Mouse (Mus musculus) heart, embryonic 13.5 days (tissue): ENCODE data around the gene Kbtbd4. TPM values are rescaled to one million over a fixed set of nuclear protein-coding genes. Genes with fewer than 3 reads are reported as not detected.

Source experiments
- ATAC-seq: fragments of 200-750 bp; cut with Nextera tagmentation; 2 replicates; pipeline ENCODE4 v1.8.0; 2017; ENCODE audit warnings: moderate TSS enrichment; ENCODE audit not compliant: insufficient number of reproducible peaks, low FRiP score, low TSS enrichment; ENCODE audit errors: extremely low read depth
- H3K27ac ChIP-seq: fragments of 300-500 bp; sonication (generic); replicated peaks from 2 replicates; pipeline ENCODE4 v1.5.1; 2015; ENCODE audit warnings: moderate library complexity, mild to moderate bottlenecking, inconsistent platforms
- H3K27me3 ChIP-seq: fragments of 300-500 bp; sonication (generic); replicated peaks from 2 replicates; pipeline ENCODE4 v1.6.1; 2015; ENCODE audit warnings: mild to moderate bottlenecking, inconsistent platforms
- H3K36me3 ChIP-seq: fragments of 300-500 bp; sonication (generic); 2 replicates; pipeline ENCODE4 v1.6.1; 2015; ENCODE audit warnings: mild to moderate bottlenecking, inconsistent platforms
- H3K4me1 ChIP-seq: fragments of 300-500 bp; sonication (generic); 2 replicates; pipeline ENCODE4 v1.6.1; 2015; ENCODE audit warnings: inconsistent platforms
- H3K4me2 ChIP-seq: fragments of 300-500 bp; sonication (generic); 2 replicates; pipeline ENCODE4 v1.6.1; 2015; ENCODE audit warnings: inconsistent platforms, mild to moderate bottlenecking, moderate library complexity
- H3K4me3 ChIP-seq: fragments of 300-500 bp; sonication (generic); 2 replicates; pipeline ENCODE4 v1.5.1; 2015; ENCODE audit warnings: moderate library complexity, mild to moderate bottlenecking, inconsistent platforms
- H3K9ac ChIP-seq: fragments of 300-500 bp; sonication (generic); 2 replicates; pipeline ENCODE4 v1.6.1; 2015; ENCODE audit warnings: inconsistent platforms, mild to moderate bottlenecking, moderate library complexity
- H3K9me3 ChIP-seq: fragments of 300-500 bp; sonication (generic); 2 replicates; pipeline ENCODE4 v1.6.1; 2016; ENCODE audit warnings: inconsistent platforms
- WGBS: fragments of 180-500 bp; shearing (Covaris S2); methylation state at CpG from one replicate; pipeline ENCODE4 v1.1.7; 2015; ENCODE audit warnings: mixed read lengths; 5-methylcytosine and 5-hydroxymethylcytosine counted together
- polyA plus RNA-seq: library from polyadenylated mRNA; unstranded; fragments of >200 nt; fragmentation: Nextera tagmentation; extraction: Ambion mirVana; gene quantifications from 2 replicates; pipeline ENCODE4 v1.2.1, GENCODE M21; 2015

The Kbtbd4 gene
- polyA plus RNA-seq, 1 experiment from 2014 or later, result 27.7 TPM

GRCm38 (mm10) chr2:90906721-90907120, 2.2 kb downstream of the Kbtbd4 start:
- Histone ChIP-seq H3K36me3 (peaks cover 69% of the 10 kb centered on the region), H3K27ac (no peak overlapping the region), H3K9ac (no peak overlapping the region), H3K27me3 (no peaks in the 10 kb centered on the region), H3K4me2 (no peak overlapping the region), H3K4me3 (no peak overlapping the region), H3K9me3 (no peaks in the 10 kb centered on the region), H3K4me1 (peaks cover 40% of the 10 kb centered on the region)
- no peak for ATAC-seq
- 97% methylated on average over 2 of the region's 2 CpGs for WGBS

GRCm38 (mm10) chr2:90910861-90911260, 6.3 kb downstream of the Kbtbd4 start:
- Histone ChIP-seq H3K4me1 (peaks cover 41% of the 10 kb centered on the region), H3K27me3 (no peaks in the 10 kb centered on the region), H3K9me3 (no peaks in the 10 kb centered on the region), H3K4me2 (no peak overlapping the region), H3K4me3 (no peak overlapping the region), H3K9ac (no peak overlapping the region), H3K27ac (no peak overlapping the region), H3K36me3 (peaks cover 89% of the 10 kb centered on the region)
- no peak for ATAC-seq
- 68% methylated on average over 1 of the region's 1 CpGs for WGBS

GRCm38 (mm10) chr2:90911668-90912067, 7.1 kb downstream of the Kbtbd4 start:
- 80% methylated on average over 1 of the region's 1 CpGs for WGBS
- no peak overlapping the region for H3K4me3 ChIP-seq
- ATAC-seq, result no peak
- H3K27me3 ChIP-seq, result no peaks in the 10 kb centered on the region
- peaks cover 85% of the 10 kb centered on the region for H3K36me3 ChIP-seq
- H3K4me2 ChIP-seq, result no peak overlapping the region
- no peak overlapping the region for H3K9ac ChIP-seq
- no peaks in the 10 kb centered on the region for H3K9me3 ChIP-seq
- H3K4me1 ChIP-seq, result peaks cover 43% of the 10 kb centered on the region
- no peak overlapping the region for H3K27ac ChIP-seq

- Histone ChIP-seq H3K4me3 (no peak overlapping the region), H3K27me3 (no peaks in the 10 kb centered on the region), H3K9me3 (no peaks in the 10 kb centered on the region), H3K4me1 (peaks cover 54% of the 10 kb centered on the region), H3K4me2 (no peak overlapping the region), H3K36me3 (peaks cover 66% of the 10 kb centered on the region), H3K9ac (no peak overlapping the region; the same call in 1 of the 2 replicates), H3K27ac (peak overlapping the region; percentile 51)
- 59% methylated on average over 2 of the region's 2 CpGs for WGBS
- no peak for ATAC-seq
Observed at GRCm38 (mm10) chr2:90913671-90914070, 9.1 kb downstream of the Kbtbd4 start.

GRCm38 (mm10) chr2:90915516-90915915, 11.0 kb downstream of the Kbtbd4 start:
- Histone ChIP-seq H3K9me3 (no peaks in the 10 kb centered on the region), H3K4me3 (no peak overlapping the region), H3K27ac (no peak overlapping the region), H3K36me3 (peaks cover 47% of the 10 kb centered on the region), H3K4me1 (peaks cover 44% of the 10 kb centered on the region), H3K4me2 (peak overlapping the region; percentile 79), H3K27me3 (no peaks in the 10 kb centered on the region), H3K9ac (peak overlapping the region; percentile 99)
- ATAC-seq, result no peak
- WGBS, result 87% methylated on average over 1 of the region's 1 CpGs

GRCm38 (mm10) chr2:90916560-90917232, 12.2 kb downstream of the Kbtbd4 start:
- peaks cover 35% of the 10 kb centered on the region for H3K36me3 ChIP-seq
- H3K4me2 ChIP-seq, result peak overlapping the region; percentile 79
- H3K4me3 ChIP-seq, result peak overlapping the region; percentile 85
- peak overlapping the region; percentile 98 for H3K27ac ChIP-seq
- peak overlapping the region; percentile 99 for H3K9ac ChIP-seq
- ATAC-seq, result no peak
- H3K27me3 ChIP-seq, result no peaks in the 10 kb centered on the region
- H3K9me3 ChIP-seq, result no peaks in the 10 kb centered on the region
- WGBS, result 19% methylated on average over 7 of the region's 7 CpGs
- H3K4me1 ChIP-seq, result peaks cover 54% of the 10 kb centered on the region

- peaks cover 52% of the 10 kb centered on the region for H3K4me1 ChIP-seq
- peak overlapping the region; percentile 98 for H3K27ac ChIP-seq
- H3K9me3 ChIP-seq, result no peaks in the 10 kb centered on the region
- H3K36me3 ChIP-seq, result peaks cover 30% of the 10 kb centered on the region
- no peaks in the 10 kb centered on the region for H3K27me3 ChIP-seq
- peak overlapping the region; percentile 99 for H3K9ac ChIP-seq
- ATAC-seq, result peak; percentile 79
- WGBS, result under 1% methylated on average over 72 of the region's 73 CpGs
- peak overlapping the region; percentile 85 for H3K4me3 ChIP-seq
- H3K4me2 ChIP-seq, result peak overlapping the region; percentile 79
Observed at GRCm38 (mm10) chr2:90917233-90917998, 12.9 kb downstream of the Kbtbd4 start.

GRCm38 (mm10) chr2:90917999-90918698, 13.6 kb downstream of the Kbtbd4 start:
- no peaks in the 10 kb centered on the region for H3K27me3 ChIP-seq
- peaks cover 52% of the 10 kb centered on the region for H3K4me1 ChIP-seq
- peak overlapping the region; percentile 85 for H3K4me3 ChIP-seq
- peak; percentile 37; the same call in 1 of the 2 replicates for ATAC-seq
- peak overlapping the region; percentile 98 for H3K27ac ChIP-seq
- no peaks in the 10 kb centered on the region for H3K9me3 ChIP-seq
- peaks cover 23% of the 10 kb centered on the region for H3K36me3 ChIP-seq
- 12% methylated on average over 16 of the region's 16 CpGs for whole genome bisulfite sequencing
- peak overlapping the region; percentile 79 for H3K4me2 ChIP-seq
- peak overlapping the region; percentile 99 for H3K9ac ChIP-seq

GRCm38 (mm10) chr2:90921178-90921577, 16.6 kb downstream of the Kbtbd4 start:
- no peaks in the 10 kb centered on the region for H3K36me3 ChIP-seq

GRCm38 (mm10) chr2:90922636-90923035, 18.1 kb downstream of the Kbtbd4 start:
- H3K4me1 ChIP-seq, result peaks cover 18% of the 10 kb centered on the region
- H3K4me3 ChIP-seq, result no peak overlapping the region
- no peak for ATAC-seq
- H3K36me3 ChIP-seq, result no peaks in the 10 kb centered on the region
- no peaks in the 10 kb centered on the region for H3K27me3 ChIP-seq
- no peak overlapping the region for H3K9ac ChIP-seq
- H3K9me3 ChIP-seq, result no peaks in the 10 kb centered on the region
- H3K4me2 ChIP-seq, result no peak overlapping the region
- WGBS, result 94% methylated on average over 2 of the region's 2 CpGs
- H3K27ac ChIP-seq, result no peak overlapping the region

More at GRCm38 (mm10) chr2:90921178-90921577, 16.6 kb downstream of the Kbtbd4 start:
- no peak overlapping the region for H3K4me3 ChIP-seq
- H3K27ac ChIP-seq, result peak overlapping the region; percentile 67
- no peak overlapping the region; the same call in 1 of the 2 replicates for H3K9ac ChIP-seq
- no peak overlapping the region for H3K4me2 ChIP-seq
- no peak for ATAC-seq
- WGBS, result 58% methylated on average over 1 of the region's 1 CpGs
- no peaks in the 10 kb centered on the region for H3K9me3 ChIP-seq
- H3K4me1 ChIP-seq, result peaks cover 28% of the 10 kb centered on the region
- H3K27me3 ChIP-seq, result no peaks in the 10 kb centered on the region

GRCm38 (mm10) chr2:90928566-90928965, 24.0 kb downstream of the Kbtbd4 start:
- 80% methylated on average over 13 of the region's 13 CpGs for WGBS

More at GRCm38 (mm10) chr2:90928566-90928965, 24.0 kb downstream of the Kbtbd4 start:
- H3K9ac ChIP-seq, result no peak overlapping the region
- H3K27ac ChIP-seq, result no peak overlapping the region
- no peaks in the 10 kb centered on the region for H3K9me3 ChIP-seq
- H3K4me1 ChIP-seq, result no peaks in the 10 kb centered on the region
- no peak for ATAC-seq
- no peaks in the 10 kb centered on the region for H3K36me3 ChIP-seq
- H3K4me3 ChIP-seq, result no peak overlapping the region
- H3K4me2 ChIP-seq, result no peak overlapping the region
- H3K27me3 ChIP-seq, result 0 out of 2 replicates have a peak, but pooled peaks cover 6% of the 10 kb centered on the region
